Mouse (Mus musculus): Measurements from ENCODE around the gene Lrrn3.

The Lrrn3 gene

DNA sequence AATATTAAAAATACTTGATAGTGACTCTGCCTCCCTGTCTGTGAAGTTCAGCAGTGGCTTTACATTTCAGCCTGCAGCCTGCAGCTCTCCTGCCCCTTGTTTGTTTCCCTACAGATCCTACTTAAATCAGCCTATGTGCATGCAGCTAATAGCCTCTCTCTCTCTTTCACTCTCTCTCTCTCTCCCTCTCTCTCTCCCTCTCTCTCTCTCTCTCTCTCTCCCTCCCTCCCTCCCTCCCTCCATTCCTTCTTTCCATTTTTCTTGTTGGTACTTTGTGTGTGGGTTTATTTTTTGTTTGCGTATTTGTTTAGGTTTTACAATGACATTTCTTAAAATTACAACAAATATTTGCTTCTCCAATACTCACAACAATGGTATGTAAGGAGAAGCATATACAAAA, at the start of gene Lrrn3:
Gene Lrrn3, minus strand, starts transcription at position 101 of the 400 bp plus-strand sequence.
- DNase-seq (ENCODE audit: low spot score in 2 of 2): no peak

- no peak for DNase-seq (ENCODE audit: low spot score in 2 of 2)
These were observed 42.2 kb upstream of the Lrrn3 start for GRCm38 (mm10) chr12:41528410-41528809.

DNA sequence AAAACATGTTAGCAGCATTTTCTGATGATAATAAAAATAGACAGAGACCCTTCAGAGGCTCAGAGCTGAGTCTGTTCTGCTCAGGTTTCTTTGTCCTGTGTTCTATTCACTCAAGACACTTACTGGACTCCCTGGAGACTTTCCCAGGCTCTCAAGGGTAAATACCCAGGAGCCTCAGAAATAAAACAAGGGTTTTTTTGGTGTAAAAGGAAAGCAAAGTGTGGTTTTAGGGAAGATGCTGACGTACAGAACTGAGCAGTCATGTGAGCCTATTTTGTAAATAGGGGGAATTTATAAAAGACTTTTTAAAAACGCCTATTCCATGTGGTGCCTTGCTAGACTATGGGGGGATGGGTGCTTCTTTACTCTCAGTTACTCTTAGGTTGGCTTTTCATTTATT, 40.5 kb upstream of the Lrrn3 start:
- DNase-seq (ENCODE audit: low spot score in 2 of 2): no peak

- DNase-seq (ENCODE audit: low spot score in 2 of 2): no peak
These were observed 35.4 kb upstream of the Lrrn3 start for GRCm38 (mm10) chr12:41521671-41522070.

DNA sequence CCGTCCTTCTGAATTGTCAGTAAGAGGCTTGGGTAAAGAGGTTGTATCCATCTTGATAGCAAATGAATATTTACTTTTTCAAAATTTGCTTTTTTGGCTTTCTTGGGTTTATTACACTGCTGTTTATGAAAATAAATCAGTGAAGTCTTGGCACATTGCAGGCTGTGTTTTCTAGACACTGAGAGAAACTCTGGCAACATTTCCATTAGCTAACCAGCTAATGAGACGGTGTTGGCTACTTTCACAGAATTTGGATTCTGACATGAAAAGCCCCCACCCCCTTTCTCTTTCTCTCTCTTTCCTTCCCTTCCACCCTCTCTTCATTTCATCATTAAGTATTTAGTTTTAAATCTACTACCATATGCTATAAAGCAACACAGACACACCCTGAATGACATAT, 34.1 kb upstream of the Lrrn3 start:
- no peak for DNase-seq (ENCODE audit: low spot score in 2 of 2)

- DNase-seq (ENCODE audit: low spot score in 2 of 2): no peak
These were observed 32.7 kb upstream of the Lrrn3 start for GRCm38 (mm10) chr12:41518897-41519296.

DNA sequence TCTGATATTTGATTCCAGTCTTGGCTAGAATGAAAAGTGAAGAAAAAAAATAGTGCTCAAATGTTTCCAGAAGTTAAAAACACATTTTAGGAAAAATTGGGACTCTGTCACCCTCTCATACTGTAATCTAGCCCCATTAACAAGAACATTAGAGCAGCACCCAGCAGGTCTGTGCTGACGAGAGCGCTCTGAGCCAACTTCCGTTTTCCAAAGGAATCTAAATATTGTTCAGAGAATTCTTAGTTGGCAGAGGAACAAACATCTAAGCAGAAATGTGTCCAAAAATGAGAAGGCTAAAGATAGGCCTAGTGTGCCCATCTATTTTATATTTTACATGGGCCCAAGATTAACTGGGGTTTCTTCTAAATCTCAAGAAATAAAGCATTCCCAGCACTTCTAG, 24.4 kb upstream of the Lrrn3 start:
- peak in 1 of 2 experiments; percentile 19 for DNase-seq (ENCODE audit: low spot score in 2 of 2)

DNA sequence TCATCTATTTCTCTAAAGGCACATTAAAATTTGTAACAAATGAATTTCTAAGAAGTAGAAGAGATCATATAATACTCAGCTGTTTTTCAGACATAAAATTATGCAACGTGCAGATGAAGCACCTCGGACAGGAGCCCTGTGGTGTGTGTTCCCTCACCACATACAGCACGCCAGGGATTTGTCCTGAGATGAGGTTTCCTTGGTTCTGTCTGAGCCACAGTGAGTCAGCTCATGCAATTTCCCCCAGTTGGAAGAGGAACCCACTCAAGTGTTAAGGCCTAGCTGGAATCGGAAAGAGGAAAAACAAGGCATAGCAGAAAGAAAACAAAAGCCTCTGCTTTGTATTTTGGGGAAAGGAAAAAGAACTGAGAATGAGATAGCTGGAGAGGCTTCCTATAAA, 22.4 kb upstream of the Lrrn3 start:
- no peak for DNase-seq (ENCODE audit: low spot score in 2 of 2)

- DNase-seq (ENCODE audit: low spot score in 2 of 2): no peak
These were observed 14.0 kb upstream of the Lrrn3 start for GRCm38 (mm10) chr12:41500049-41500820.

DNA sequence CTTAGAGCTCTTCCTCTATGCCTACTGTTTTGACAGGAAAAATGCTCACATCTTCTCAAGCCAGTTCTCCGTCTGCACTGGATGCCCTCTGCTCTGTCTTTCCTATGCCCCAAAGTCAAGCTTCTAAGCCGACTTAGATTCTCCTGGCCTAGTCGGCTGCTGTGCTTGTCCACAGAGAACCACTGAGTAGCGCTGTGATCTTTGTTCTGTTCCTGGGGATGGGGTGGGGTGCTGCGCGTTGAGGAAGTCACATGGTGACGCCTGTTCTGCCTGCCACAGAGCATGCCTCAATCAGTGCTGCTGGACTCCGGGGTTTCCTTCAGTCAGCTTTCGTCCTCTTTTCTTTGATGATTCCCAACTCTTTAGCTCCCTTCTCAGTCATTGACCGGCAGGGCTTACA, 8.4 kb upstream of the Lrrn3 start:
- no peak for DNase-seq (ENCODE audit: low spot score in 2 of 2)

DNA sequence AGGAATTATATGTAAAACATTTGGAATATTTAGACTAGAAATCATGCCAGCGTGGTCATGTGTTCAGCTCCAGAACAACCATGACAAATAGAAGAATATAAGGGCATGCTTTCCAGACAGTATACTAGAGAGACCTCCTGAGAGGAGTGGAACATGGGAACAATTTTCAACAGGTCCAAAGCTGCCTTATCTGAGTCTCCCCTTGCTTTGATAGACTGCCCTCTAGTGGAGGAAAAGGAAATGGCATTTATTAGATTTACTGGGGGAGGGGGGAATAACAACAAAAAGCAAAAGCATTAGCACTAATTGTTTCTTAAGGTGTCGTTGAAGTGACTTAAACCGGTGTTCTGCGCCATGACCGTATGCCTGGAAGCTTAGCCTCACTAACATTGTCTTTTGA, 774 bp upstream of the Lrrn3 start:
- DNase-seq (ENCODE audit: low spot score in 2 of 2): peak in 1 of 2 experiments; percentile 55

DNA sequence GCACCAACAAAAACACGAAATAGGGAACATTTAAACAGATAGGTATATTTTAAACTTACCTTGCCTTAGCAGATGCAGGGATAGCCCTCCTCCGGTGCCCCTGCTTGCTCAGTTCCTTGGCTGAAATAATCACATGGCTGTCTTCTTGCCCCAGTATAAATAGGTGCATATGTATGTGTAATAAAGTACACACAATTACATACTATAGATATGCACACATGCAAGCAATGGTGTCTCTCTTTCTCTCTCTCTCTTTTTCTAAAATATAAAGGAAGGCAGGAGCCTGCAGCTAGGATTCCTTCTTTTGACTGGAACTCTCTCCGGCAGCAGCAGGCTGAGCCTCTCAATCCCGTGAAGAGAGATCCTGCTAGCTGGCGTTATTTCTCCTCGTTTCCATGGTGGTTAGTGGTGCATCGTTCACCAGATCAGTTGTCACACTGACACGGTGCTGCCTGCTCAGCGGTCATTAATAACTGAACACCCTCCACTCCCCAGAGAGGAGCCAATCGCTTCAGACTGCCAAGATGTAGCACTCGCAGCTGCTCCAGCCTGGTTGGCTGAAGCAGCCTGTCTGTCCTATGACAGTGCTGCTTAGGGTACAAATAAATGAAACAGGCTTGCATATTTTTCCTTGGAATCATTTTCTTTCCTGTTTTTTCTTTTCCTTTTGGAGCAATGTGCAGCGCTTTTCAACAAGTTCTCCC, 567 bp downstream of the Lrrn3 start:
- DNase-seq (ENCODE audit: low spot score in 2 of 2): peak; percentile 71 to 85

- peak; percentile 28 to 69 for DNase-seq (ENCODE audit: low spot score in 2 of 2)
These were observed 1.3 kb downstream of the Lrrn3 start for GRCm38 (mm10) chr12:41484689-41485511.

DNA sequence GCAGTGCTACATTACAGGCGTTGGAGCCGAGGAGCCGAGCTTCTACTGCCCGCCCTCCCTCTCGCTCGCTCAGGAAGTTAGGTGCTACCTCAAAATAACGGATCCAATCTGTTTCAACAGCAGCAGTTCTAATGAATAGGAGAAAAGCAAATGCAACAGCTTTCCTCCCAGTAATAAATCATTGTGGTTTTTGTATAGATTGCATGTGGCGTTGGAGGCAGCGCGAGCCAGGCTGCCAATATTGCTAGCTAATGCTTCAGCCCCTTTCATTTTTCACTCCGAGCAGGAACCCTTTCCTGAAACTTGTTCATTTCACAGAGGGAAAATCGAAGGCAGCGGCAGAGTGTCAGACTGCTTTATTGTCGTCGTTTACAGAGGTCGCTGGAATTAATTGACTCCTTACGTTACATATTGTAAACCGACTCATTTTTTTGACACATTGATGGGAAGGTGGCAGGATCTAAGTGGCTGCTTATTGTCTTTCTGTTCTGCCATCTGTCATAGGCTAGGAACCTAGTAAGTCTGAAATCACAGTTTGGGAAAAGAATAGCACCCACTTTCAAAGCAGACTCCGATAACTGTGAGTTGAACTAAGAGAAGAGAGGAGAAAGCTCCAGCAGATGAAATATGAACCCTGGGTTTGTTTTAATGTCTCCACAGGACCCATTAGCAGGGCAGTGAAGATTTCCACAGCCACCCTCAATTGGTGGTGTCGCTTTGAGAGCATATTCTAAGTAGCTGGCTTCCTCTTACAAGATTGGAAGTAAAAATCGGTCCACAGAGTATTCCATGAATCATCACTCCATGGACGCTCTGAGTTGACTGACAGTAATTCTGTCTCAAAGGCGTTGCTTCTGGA, 2.4 kb downstream of the Lrrn3 start:
- peak in 1 of 2 experiments; percentile 39 for DNase-seq (ENCODE audit: low spot score in 2 of 2)

DNA sequence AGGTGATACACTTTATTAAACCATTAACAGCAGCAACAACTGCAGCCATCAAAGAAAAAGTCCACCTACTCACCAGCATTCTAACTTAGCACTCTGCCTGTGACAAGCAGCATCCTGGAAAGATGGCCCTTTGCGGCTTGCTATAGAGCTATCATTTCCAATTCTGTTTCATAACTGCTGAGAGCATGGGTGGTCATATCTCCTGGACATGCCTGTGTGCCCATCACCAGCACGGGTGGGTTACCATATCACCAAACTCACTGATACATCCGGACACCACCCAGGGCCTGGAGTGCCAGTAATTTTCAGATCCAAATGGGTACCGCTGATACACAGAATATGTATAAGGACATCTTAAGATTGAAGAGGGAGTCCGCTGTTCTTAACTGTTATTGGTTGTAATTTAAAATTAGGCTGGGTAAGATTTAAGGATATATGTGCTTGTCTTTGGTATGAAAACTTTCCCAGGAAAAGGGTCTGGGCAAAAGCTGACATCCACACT, 3.1 kb downstream of the Lrrn3 start:
- DNase-seq (ENCODE audit: low spot score in 2 of 2): peak in 1 of 2 experiments; percentile 29

- no peak for DNase-seq (ENCODE audit: low spot score in 2 of 2)
These were observed 4.7 kb downstream of the Lrrn3 start for GRCm38 (mm10) chr12:41481486-41481885.

DNA sequence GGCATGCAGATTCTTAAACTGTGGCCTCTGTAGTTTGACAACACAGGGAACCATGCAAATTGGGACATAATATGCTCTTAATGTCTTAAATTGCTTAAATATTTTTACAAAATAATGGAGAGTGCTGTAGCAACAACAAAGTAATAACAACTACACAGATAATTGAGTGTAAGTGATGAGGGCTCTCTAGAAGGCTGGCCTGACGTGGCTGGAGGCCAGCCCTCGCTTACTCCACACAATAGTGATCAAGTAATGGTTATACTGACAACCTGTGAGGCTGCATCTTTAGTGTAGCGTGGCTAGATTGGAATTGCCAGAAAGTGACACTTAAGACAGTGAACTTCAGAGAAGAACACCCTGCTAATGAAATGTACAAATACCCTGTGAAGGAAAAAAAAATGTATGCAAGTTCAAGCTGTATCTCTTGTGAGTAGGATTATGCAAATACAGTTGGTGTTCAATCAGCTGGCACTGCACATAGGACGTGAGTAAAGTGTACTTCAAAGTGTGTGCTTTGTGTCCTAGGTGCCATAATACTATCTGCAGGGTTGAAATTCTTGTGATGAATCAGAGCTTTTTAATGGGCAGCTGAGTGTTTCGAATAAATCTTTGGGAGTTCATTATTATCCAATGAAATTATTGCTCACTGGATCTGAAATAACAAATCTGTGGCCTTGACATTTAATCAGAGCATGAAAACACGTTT, 17.0 kb downstream of the Lrrn3 start:
- DNase-seq (ENCODE audit: low spot score in 2 of 2): no peak

GRCm38 (mm10) chr12:41468374-41468991, 17.7 kb downstream of the Lrrn3 start:
- DNase-seq (ENCODE audit: low spot score in 2 of 2): no peak

GRCm38 (mm10) chr12:41438446-41438845, 47.8 kb downstream of the Lrrn3 start:
- DNase-seq (ENCODE audit: low spot score in 2 of 2): no peak

Data from left cerebral cortex, adult 9 months (tissue).